Mouse (Mus musculus): Measurements from ENCODE around the gene Mr1. TPM values are rescaled to one million over a fixed set of nuclear protein-coding genes. Genes with fewer than 3 reads are reported as not detected.
A peak's percentile ranks its signal among the peaks of the same experiment; 100 is the strongest.

The Mr1 gene
- total and polyA plus RNA-seq, 3 experiments = 4.3 to 7.6 (median 7.1) TPM

GRCm38 (mm10) chr1:155091374-155091841 lies 55.2 kb downstream of the Mr1 start (continued):
- TF ChIP-seq MAX (IDR thresholded peaks at IDR 0.05; ENCODE audit: low read length) (peak; percentile 77; the same call in 1 of the 2 replicates), KAT2A (IDR thresholded peaks at IDR 0.05; ENCODE audit: insufficient replicate concordance, low read length) (0 out of 2 replicates have a peak, but pooled peaks have one; percentile 15), RCOR1 (conservative IDR thresholded peaks at IDR 0.05; ENCODE audit: low read depth, low read length) (peak; percentile 98), USF1 (IDR thresholded peaks at IDR 0.05; ENCODE audit: low read depth, low read length) (no peak), TCF12 (IDR thresholded peaks at IDR 0.05; ENCODE audit: low read depth, low read length) (peak; percentile 94), UBTF (IDR thresholded peaks at IDR 0.05; ENCODE audit: low read depth, low read length) (no peak), BHLHE40 (IDR thresholded peaks at IDR 0.05; ENCODE audit: low read depth, low read length) (peak; percentile 100), MAZ (IDR thresholded peaks at IDR 0.05; ENCODE audit: low read depth, low read length) (peak; percentile 81; the same call in 1 of the 2 replicates)

- peaks cover 0 to 3% of the 10 kb centered on the region in 2 experiments for H3K36me3 ChIP-seq (replicated peaks in 1 of 2; ENCODE audit: control insufficient read depth in 1 of 2, insufficient read depth in 1 of 2, low read length in 1 of 2)
- no peak overlapping the region for H3K4me3 ChIP-seq (replicated peaks in 1 of 3; ENCODE audit: low read depth in 2 of 3, low read length in 2 of 3, poor library complexity in 1 of 3)
- in situ Hi-C loops (cut with MboI; ENCODE audit: low pct_ligation_motif_present, low pct_unique_long_range_greater_than_20kb, low sequenced_read_pairs) = no loop called here
- DNase-seq (ENCODE audit: extremely low read depth) = no peak
- 0 out of 2 replicates have a peak, but pooled peaks have one; percentile 6 for TF ChIP-seq TCF12 (IDR thresholded peaks at IDR 0.05; ENCODE audit: low read depth, low read length)
- no peak for TF ChIP-seq HCFC1 (IDR thresholded peaks at IDR 0.05; ENCODE audit: low read depth, low read length)
- no peak for TF ChIP-seq RAD21 (IDR thresholded peaks at IDR 0.05; ENCODE audit: low read depth, low read length)
- no peak for TF ChIP-seq USF2 (conservative IDR thresholded peaks at IDR 0.05; ENCODE audit: low read depth, low read length)
- no peak for TF ChIP-seq E2F4 (IDR thresholded peaks at IDR 0.05; ENCODE audit: insufficient replicate concordance, low read depth, low read length)
- no peak overlapping the region for H3K9ac ChIP-seq (ENCODE audit: insufficient read depth, low read depth)
- H3K9me3 ChIP-seq (replicated peaks; ENCODE audit: low read length) = no peaks in the 10 kb centered on the region
- H3K27ac ChIP-seq (ENCODE audit: insufficient read depth, low read depth) = no peak overlapping the region
- no peaks in the 10 kb centered on the region for H3K27me3 ChIP-seq (replicated peaks)
- H3K4me2 ChIP-seq (ENCODE audit: insufficient read depth, low read depth, poor library complexity, severe bottlenecking) = no peak overlapping the region
- H3K4me1 ChIP-seq (ENCODE audit: control insufficient read depth in 1 of 2, insufficient read depth in 2 of 2) = peaks cover 21 to 71% of the 10 kb centered on the region in 2 experiments
- dilution Hi-C loops (cut with MboI; ENCODE audit: extremely low pct_ligation_motif_present, extremely low pct_unique_long_range_greater_than_20kb, low sequenced_read_pairs) = no loop called here
- no peaks in the 10 kb centered on the region for H3K79me2 ChIP-seq (replicated peaks; ENCODE audit: control insufficient read depth, extremely low read depth, insufficient read depth, poor library complexity, severe bottlenecking)
These were observed 55.9 kb downstream of the Mr1 start for GRCm38 (mm10) chr1:155090736-155091135.

DNA sequence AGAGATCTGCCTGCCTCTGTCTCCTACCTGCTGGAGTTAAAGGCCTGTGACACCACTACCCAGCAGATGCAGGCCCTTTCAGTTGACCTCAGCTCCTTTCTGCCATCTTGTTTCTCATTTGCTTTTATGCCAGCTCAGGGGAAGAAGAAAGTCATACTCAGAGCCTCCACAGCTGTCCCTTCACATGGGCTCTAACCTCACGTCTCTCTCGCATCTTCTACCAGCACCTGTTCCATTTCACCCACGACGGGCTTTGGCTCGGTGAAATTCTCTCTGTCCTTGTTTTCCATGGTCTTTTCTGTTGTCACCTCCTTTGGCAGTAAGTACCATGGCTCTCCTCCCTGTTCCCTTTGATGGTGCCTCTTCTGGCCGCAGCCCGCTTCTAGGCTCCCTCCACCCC lies 56.3 kb downstream of the Mr1 start:
- Histone ChIP-seq H3K4me1 (ENCODE audit: control insufficient read depth in 1 of 2, insufficient read depth in 2 of 2) (peaks cover 21 to 67% of the 10 kb centered on the region in 2 experiments), H3K36me3 (replicated peaks in 1 of 2; ENCODE audit: control insufficient read depth in 1 of 2, insufficient read depth in 1 of 2, low read length in 1 of 2) (no peaks in the 10 kb centered on the region), H3K27me3 (replicated peaks) (no peaks in the 10 kb centered on the region), H3K79me2 (replicated peaks; ENCODE audit: control insufficient read depth, extremely low read depth, insufficient read depth, poor library complexity, severe bottlenecking) (no peaks in the 10 kb centered on the region), H3K9ac (ENCODE audit: insufficient read depth, low read depth) (no peak overlapping the region), H3K9me3 (replicated peaks; ENCODE audit: low read length) (no peaks in the 10 kb centered on the region), H3K4me3 (replicated peaks in 1 of 3; ENCODE audit: low read depth in 2 of 3, low read length in 2 of 3, poor library complexity in 1 of 3) (no peak overlapping the region), H3K4me2 (ENCODE audit: insufficient read depth, low read depth, poor library complexity, severe bottlenecking) (no peak overlapping the region), H3K27ac (ENCODE audit: insufficient read depth, low read depth) (no peak overlapping the region)
- in situ Hi-C loops (cut with MboI; ENCODE audit: low pct_ligation_motif_present, low pct_unique_long_range_greater_than_20kb, low sequenced_read_pairs) (no loop called here), dilution Hi-C loops (cut with MboI; ENCODE audit: extremely low pct_ligation_motif_present, extremely low pct_unique_long_range_greater_than_20kb, low sequenced_read_pairs) (no loop called here)
- no peak for DNase-seq (ENCODE audit: extremely low read depth)
- TF ChIP-seq CTCF (conservative IDR thresholded peaks at IDR 0.05 in 1 of 2, IDR thresholded peaks at IDR 0.05 in 1 of 2; ENCODE audit: low read depth in 2 of 2, low read length in 2 of 2) (no peak), MYC (IDR thresholded peaks at IDR 0.05; ENCODE audit: low read depth, low read length) (no peak), ZC3H11A (IDR thresholded peaks at IDR 0.05; ENCODE audit: low read depth, low read length) (no peak), UBTF (IDR thresholded peaks at IDR 0.05; ENCODE audit: low read depth, low read length) (no peak), ZMIZ1 (IDR thresholded peaks at IDR 0.05; ENCODE audit: low read depth, low read length) (no peak), MEF2A (IDR thresholded peaks at IDR 0.05; ENCODE audit: borderline replicate concordance, low read depth, low read length) (no peak; the same call in 1 of the 2 replicates), NELFE (IDR thresholded peaks at IDR 0.05; ENCODE audit: low read depth, low read length) (no peak), USF1 (IDR thresholded peaks at IDR 0.05; ENCODE audit: low read depth, low read length) (no peak), USF2 (conservative IDR thresholded peaks at IDR 0.05; ENCODE audit: low read depth, low read length) (no peak), BHLHE40 (IDR thresholded peaks at IDR 0.05; ENCODE audit: low read depth, low read length) (peak; percentile 53), PAX5 (IDR thresholded peaks at IDR 0.05; ENCODE audit: low read length) (no peak), CHD2 (IDR thresholded peaks at IDR 0.05; ENCODE audit: low read length) (no peak), TCF12 (IDR thresholded peaks at IDR 0.05; ENCODE audit: low read depth, low read length) (peak; percentile 34; the same call in 1 of the 2 replicates), ZNF384 (IDR thresholded peaks at IDR 0.05; ENCODE audit: low read depth, low read length) (no peak), MAZ (IDR thresholded peaks at IDR 0.05; ENCODE audit: low read depth, low read length) (no peak), POLR2A (IDR thresholded peaks at IDR 0.05; ENCODE audit: low read depth, low read length) (no peak), MAFK (IDR thresholded peaks at IDR 0.05; ENCODE audit: insufficient replicate concordance, low read length) (peak; percentile 37; the same call in 1 of the 2 replicates), ZKSCAN1 (IDR thresholded peaks at IDR 0.05; ENCODE audit: borderline replicate concordance, low read depth, low read length) (no peak), EP300 (IDR thresholded peaks at IDR 0.05; ENCODE audit: low read length) (peak; percentile 13; the same call in 1 of the 2 replicates), E2F4 (IDR thresholded peaks at IDR 0.05; ENCODE audit: insufficient replicate concordance, low read depth, low read length) (no peak), NRF1 (IDR thresholded peaks at IDR 0.05; ENCODE audit: low read depth, low read length) (no peak), ELF1 (IDR thresholded peaks at IDR 0.05; ENCODE audit: low read depth, low read length) (no peak), ETS1 (conservative IDR thresholded peaks at IDR 0.05; ENCODE audit: low read depth, low read length) (0 out of 2 replicates have a peak, but pooled peaks have one; percentile 8), IRF4 (IDR thresholded peaks at IDR 0.05; ENCODE audit: low read depth, low read length) (0 out of 2 replicates have a peak, but pooled peaks have one; percentile 20)
